Mouse (Mus musculus) left cerebral cortex, postnatal 10 days (tissue): ENCODE measurements at regions not wholly inside any gene's neighbourhood (a gene's known extent, or its start where the extent isn't known, plus 50 kb on each side); places are given as distances from the start of the nearest gene placed in this dataset.

Source experiments
- DNase-seq, 2 experiments: peaks; one replicate each; pipeline ENCODE4 v3.0.0; 2021 to 2022; ENCODE audit warnings: low spot score in 2 of 2, mixed read lengths in 1 of 2; ENCODE audit errors: extremely low spot score in 1 of 2
- intact Hi-C: fragments of 180-260 bp; cut with DNase I; formaldehyde crosslinking; loops from one replicate; pipeline ENCODE4 v1.15.1; 2025

DNA sequence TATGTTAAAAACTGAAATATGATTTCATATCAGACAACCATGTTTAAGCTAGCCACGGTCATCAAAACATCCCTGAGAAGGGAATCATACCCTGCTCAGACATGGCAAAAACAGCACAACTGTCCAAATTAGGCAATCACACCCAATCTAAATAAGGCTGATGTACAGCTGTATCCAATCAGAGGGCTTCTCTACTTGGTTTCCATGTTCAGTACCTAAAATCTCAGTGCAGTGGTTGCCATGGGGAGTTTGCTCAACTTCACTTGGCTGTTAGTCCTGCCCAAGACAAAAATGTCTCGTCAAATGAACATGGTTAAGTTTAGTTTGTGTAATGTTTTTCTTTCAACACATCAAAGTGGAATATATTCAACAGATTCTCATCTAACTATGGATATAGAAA is 987.0 kb downstream of the Cdh9 start:
- intact Hi-C loops = no loop called here
- DNase-seq = peak in 1 of 2 experiments; percentile 31

DNA sequence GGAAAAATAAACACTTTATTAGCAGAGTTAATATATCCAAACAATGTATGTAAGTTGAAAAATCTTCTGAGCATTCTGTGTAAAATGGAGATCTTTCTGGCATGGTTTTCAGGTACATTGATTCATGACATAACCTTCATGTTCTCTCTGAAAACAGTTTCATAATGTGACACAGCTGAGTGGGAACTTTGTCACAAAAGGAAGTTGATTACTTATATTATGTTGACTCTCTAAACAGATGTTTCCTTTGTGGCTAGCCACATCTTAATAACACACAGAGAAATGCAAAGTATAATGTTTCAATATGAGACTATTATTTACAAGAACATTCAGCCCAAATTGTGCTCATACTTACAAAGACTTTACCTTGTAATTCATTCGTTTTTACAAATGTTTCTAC is 1002.1 kb downstream of the Cdh9 start:
- DNase-seq = no peak
- intact Hi-C loops = no loop called here

DNA sequence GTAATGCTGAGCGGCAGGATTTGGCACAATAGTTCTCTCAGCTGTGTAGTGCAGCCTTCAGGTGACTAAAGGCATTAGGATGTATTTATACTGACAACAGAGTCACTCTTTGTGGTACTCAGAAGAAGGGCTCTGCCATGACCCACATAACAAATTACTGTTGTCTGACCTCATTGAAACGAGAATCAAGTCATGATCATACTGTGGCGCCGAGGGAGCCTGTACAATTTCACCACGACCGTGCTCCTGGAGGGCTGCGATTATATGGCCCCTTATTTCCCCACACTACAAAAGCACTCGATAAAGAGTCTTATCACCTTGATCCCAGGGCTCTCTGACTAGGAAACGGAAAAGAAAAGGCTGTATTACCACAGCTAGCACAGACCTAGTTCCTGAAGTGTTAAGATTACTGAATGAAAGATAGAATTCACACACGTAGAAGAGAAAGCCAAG is 1041.7 kb downstream of the Cdh9 start:
- no peak for DNase-seq
- intact Hi-C loops = no loop called here

DNA sequence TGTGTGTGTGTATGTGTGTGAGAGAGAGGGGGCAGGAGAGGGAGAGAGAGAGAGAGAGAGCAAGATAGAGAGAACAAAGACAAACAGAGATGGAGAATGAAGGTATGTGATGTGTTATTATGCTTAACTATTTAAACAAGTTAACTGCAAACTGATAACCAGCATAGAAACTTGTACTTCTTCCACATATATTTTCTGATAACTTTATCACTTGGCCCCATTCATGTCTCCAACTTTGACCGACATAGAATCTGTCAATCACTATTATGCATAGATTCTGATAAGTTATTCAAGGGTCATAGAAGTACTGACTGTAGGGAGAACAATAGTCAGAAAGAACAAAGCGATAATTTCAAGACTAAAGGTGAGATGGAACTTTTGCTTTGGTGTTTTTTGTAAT is 1039.0 kb upstream of the Cdh10 start:
- no peak for DNase-seq
- intact Hi-C loops = no loop called here

DNA sequence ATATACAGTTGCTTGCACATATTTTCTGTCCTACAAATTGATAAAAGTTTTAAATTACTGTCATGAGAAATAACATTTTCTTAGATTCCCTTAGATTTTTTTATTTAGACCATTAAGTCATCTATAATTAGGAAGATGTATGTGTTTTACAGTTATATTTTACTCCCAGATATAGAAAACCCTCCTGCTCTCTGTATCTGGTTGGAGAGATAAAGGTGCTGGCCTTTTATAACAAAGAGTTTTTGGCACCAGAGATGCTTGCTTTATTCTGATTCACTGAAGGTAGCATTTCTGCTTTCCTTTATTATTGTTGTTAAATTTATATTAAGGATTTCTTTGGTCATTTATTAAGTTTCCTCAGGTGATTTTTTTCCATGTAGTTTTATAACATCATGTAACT is 1035.4 kb upstream of the Cdh10 start:
- intact Hi-C loops = no loop called here
- no peak for DNase-seq

DNA sequence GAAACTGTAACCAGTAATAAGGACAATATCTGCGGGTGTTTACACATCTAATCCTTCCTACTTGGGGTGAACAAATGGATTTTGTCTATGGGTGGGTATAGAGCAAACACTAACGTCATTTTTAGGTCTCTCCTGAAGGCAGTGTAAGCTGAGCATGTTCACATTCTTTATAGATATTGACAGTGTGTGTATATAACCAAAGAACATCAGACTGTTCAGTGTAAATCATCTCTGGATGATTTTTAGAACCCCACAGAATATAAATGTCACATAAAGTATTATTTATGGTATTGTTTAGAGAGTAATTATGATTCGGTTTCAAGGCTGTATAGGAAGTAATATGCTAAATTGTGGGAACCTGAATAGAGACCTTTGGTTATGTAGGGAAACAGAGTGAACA is 1021.2 kb upstream of the Cdh10 start:
- intact Hi-C loops = no loop called here
- DNase-seq = no peak

DNA sequence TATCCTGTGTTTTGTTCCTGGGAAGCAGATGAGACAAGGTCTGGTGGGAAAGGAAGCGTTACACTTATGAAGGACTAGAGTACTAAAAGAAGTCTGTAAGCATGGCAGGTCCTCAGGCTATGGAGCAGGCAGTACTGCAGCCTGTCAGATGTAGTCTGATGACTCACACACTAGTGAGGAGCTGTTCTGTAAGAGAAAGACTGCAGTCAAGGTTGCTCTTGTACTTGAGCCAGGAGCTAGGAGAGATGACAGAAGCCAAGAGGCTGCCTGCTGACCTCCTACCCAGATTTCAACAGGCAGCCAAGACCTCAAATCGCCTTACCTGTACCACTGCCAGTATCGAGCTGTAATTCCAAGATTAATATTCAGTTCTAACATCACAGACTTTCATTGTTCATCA is 1017.3 kb upstream of the Cdh10 start:
- no peak for DNase-seq
- intact Hi-C loops = no loop called here

DNA sequence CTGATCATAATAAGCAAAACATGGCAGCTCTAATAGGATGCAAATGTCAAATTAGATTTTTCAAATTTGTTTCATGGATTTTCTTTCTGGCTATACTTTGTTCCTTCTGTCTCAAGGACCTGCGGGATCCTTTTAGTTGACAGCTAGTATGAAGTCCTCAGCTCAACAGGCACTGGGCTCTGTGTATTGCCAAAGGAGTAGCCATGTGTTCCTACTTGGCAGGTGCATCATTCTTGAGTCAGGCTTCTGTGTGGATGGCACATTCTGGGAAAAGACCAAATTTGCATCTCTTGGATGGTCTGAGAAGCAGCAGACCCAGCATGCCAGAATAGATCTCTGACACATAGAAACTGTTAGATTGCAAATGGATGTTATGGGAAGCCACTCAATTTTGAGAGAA is 1015.6 kb upstream of the Cdh10 start:
- intact Hi-C loops = no loop called here
- DNase-seq = peak in 1 of 2 experiments; percentile 13

DNA sequence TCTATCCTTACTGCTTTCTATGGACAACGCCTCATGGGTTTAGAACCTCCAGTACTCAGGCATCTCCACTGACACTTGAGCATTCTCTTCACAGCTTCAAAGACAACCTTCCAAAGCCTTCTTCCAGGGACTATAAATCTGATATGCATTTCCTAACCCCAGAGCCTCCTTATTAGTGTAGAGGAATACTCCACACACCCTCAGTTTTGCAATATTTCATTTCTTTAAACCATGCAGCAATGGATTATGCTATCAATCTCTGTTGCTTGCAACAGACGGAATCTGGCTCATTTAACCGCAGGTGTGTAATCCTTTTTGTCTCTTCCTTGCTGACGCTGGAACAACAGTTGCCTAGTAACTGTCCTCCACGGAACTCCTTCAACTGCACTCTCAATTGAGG is 988.4 kb upstream of the Cdh10 start:
- DNase-seq = no peak
- intact Hi-C loops = no loop called here

DNA sequence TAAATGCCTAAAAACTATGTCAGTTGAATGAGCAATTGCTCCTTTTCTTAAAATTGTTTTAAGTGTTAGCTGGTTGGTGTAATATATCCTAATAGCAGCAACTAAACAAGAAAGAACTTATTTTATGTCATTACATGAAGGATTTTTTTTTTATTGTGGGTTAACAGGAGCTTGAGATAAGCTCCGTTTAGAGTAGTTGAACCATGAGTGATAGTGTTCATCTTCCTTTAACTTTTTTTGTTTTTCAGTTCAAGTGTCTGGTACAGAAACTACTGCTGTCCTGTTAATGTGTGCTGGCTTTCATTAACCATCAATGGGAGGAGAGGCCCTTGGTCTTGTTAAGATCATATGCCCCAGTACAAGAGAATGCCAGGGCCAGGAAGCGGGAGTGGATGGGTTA is 986.8 kb upstream of the Cdh10 start:
- intact Hi-C loops = no loop called here
- DNase-seq = no peak

DNA sequence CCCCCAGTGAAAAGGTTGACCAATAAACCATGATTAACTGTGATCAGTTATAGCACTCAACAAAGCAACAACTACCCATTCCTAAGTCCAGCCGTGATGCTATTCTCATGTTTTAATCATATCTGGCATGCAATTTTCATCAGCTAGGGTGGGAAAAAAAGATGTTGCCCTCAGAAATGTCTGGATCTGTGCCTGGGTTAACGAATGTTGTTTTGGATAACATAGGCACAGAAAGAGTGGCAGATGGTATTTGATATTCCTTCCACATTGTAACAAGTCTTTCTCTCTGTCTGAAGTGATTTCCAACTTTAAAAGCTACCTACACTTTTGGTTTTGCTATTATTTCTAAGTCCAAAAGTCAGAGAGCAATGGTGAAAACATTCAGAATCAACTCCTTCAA is 938.6 kb upstream of the Cdh10 start:
- intact Hi-C loops = no loop called here
- no peak for DNase-seq

DNA sequence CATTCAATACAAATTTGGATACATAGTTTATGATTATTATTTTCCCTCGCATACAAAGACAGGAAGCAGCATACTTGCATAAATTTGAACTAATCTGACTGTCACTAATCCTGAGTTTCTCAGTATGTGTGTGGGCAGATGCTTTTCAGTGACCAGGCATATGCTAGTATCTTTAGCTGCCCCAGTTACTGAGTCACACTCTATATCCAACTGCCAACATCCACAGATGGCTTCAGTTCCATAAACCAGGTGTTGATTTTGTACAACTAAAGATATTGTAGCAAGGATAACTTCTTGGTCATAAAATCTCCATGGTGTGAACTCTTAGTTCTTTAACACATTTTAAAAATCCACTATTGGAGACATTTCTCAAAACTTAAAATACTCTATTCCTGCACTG is 929.4 kb upstream of the Cdh10 start:
- DNase-seq = peak in 1 of 2 experiments; percentile 32
- intact Hi-C loops = no loop called here

DNA sequence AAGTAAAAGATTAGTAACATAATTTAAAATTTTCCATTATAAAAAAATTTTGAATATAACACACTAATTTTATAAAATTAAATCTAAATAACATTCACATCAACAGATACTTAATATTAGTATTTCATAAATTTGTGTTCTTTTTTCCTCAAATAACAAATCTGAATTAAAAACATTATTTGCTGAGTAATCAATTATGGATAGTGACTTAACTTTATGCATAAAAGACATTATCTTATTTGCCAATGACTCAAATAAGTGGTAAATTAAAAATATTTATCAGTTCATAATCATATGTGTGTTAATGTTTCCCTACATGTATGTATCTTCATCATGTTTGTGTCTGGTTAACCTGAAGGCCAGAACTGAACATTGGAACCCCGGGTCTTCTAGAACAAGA is 918.7 kb upstream of the Cdh10 start:
- intact Hi-C loops = no loop called here
- no peak for DNase-seq

DNA sequence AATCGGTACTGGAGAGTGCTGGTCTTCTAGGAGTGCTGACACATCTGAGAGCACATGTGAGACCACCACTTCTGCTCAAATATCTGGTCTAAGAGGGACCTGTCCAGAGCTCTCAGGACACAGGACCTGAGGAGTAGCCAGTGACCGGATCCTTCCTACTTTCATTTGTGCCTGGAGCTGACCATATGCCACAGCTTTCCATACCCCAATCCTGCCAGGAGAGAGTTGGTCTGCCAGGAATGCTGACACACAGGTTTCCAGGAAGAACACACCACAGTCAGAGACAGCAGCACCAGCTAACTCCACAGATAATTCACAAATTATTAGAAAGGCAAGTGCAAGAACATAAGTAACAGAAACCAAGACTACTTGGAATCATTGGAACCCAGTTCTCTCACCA is 906.5 kb upstream of the Cdh10 start:
- intact Hi-C loops = no loop called here

DNA sequence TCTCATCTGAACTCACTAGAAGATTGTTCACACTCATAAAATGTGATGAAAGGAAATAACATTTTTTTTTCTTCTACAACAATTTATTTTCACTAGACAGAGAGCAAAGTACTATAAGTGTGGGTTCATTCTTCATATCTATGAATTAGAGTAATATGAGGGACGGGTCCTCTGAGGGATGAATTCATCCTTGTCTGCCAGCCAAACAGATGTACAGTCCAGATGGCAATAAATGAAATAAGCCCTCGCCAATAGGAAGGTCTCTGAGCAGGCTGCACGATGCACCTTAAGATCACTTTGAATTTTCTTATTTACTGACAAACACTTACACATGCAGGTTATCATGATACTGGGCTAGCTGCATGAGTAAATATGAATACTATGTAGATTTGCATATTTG is 886.2 kb upstream of the Cdh10 start:
- no peak for DNase-seq
- intact Hi-C loops = no loop called here

More for the DNA sequence above, 906.5 kb upstream of the Cdh10 start:
- DNase-seq = no peak

DNA sequence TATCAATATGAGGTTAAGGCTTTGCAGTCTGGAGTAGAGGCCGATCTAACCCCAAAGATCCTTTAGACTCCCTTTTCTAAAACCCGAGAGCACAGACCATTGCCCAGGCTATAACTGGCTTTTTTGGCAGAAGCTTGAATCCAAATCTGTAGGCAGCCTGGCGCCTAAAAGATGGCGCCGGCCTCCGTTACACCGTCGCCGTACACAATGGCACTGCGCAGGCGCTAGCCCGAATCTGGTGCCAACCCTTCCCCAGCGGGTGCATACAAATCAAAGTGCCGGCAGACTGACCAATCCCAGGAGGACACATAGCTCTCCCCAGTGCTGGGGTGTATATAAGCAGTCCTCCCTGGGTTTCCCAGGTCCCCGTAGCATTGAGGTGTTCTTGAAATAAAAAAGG is 884.9 kb upstream of the Cdh10 start:
- no peak for DNase-seq
- intact Hi-C loops = no loop called here

DNA sequence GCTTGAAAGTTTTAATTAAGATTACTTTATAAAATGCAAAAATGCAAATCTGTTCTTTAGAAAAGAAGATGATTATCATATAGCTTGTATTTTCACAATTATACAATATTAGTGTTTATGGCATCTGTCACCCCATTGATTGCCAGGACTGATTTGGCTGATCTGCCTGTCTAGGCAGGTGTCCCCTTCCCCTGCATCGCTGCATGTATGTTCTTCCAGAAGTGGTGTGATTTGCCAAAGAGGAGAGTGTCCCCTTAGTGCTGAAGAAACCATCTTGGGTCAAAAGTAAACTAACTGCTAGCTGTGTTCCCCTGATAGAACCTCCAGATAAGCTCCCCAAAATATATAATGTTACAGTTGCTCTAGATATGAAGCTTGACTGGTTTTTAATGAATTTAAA is 883.3 kb upstream of the Cdh10 start:
- intact Hi-C loops = no loop called here
- DNase-seq = no peak

DNA sequence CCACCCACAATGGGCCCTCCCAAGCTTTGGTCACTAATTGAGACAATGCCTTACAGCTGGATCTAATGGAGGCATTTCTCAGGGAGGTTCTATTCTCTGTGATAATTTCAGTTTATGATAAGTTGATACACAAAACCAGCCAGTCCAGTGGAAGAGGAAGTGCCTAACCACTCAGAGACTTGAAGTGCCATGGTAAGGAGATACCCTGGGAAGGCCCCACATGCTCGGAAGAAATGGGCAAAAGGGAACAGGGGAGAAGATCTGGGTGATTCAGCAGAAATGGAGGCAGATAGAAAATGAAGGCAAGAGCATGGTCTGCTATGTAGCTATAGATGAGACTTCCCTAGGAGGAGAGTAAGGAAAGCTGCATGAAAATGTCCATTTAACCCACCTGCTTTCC is 856.0 kb upstream of the Cdh10 start:
- DNase-seq = no peak
- intact Hi-C loops = no loop called here

DNA sequence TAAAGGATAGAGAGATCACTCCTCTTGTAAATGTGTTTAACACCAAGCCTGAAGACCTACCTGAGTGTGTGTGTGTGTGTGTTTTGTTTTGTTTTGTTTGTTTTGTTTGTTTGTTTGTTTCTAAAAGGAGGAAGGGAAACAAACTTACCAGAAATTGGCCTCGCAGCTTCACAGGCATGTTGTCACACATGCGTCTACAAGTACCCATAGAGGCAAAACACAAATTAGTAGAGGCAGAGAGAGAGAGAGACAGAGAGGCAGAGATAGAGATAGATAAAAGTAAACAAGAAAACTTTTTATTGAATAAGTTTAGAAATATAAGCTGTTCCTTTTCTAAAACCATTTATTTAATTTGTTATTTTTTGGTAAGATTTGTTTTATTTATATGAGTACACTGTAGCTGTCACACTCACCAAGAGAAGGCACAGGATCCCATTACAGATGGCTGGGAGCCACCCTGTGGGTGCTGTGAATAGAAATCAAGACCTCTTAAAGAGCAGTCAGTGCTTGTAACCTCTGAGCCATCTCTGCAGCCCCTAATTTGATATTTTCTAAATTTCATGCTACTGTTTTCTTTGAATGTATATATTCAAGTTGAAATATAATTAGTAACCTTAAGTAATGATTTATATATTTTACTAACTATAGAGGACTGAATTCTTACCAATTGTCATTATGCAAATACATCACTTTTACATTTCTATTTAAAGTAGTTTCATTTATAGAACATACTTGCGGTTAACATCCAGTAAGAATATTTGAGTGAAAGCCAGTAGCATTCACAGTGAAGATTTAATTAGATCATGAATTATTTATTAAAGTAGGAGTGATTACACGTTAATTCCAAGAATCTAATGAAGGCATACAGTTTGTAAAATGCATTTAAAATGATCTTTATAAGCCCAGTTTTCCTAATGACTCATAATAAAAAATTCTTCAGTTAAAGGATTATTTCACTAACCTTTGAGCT is 855.2 kb upstream of the Cdh10 start:
- intact Hi-C loops = no loop called here
- DNase-seq = no peak

DNA sequence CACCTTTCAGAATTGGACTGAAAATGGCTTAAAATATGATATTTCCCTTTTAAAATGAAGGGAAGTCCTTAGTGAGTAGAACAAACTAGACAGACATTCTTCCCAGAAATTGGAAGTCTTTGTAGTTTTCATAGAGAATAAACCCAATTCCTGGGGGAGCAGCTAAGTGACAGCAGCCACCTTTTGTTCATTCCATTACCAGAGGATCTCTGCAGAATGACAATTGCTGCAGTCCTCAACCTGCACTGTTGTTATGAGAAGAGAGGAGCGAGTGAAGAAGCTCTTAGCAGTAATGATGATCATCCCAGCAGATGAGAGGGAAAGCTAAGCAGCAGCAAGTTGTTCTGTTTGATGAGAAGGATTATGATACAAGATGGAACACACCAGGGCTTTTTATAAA is 831.0 kb upstream of the Cdh10 start:
- intact Hi-C loops = no loop called here
- DNase-seq = no peak

DNA sequence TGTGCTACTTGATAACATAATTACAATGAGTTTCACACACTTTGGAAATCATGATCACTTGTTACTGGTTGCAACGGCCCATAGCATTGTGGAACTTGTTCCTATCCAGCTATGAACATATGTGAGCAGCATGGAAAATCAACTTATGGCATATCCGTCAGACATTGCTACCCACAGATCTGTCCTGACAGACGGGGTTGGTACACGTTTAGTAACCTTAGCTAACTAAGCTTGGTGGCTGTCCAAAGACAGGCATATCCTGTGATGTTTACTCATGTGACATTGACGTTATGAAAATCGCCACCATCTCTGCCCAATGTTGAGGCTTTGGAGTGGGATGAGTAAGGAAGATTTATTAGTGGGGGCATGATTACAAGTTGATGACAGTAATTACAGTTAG is 786.1 kb upstream of the Cdh10 start:
- no peak for DNase-seq
- intact Hi-C loops = no loop called here
